Mouse (Mus musculus) CH12.LX (cell line): ENCODE results near the gene Gm9857. TPM values are rescaled to one million over a fixed set of nuclear protein-coding genes. Genes with fewer than 3 reads are reported as not detected.
A peak's percentile ranks its signal among the peaks of the same experiment; 100 is the strongest.

ENCODE experiments used
- DNase-seq: peaks from one replicate; pipeline ENCODE4 v3.0.0-alpha.2; 2013; ENCODE audit errors: extremely low read depth
- H3K27ac ChIP-seq: 2 replicates; pipeline ENCODE4 v1.5.1; 2012; ENCODE audit warnings: low read depth, mild to moderate bottlenecking, control low read depth, moderate library complexity; ENCODE audit not compliant: insufficient read depth
- H3K27me3 ChIP-seq: replicated peaks from 2 replicates; pipeline ENCODE3; 2012; ENCODE audit warnings: inconsistent platforms
- H3K36me3 ChIP-seq, 2 experiments: replicated peaks in 1 of 2; 2 replicates each; pipeline versions ENCODE3 to v1.6.1; 2012; ENCODE audit warnings: inconsistent platforms in 1 of 2, low read length in 1 of 2, mild to moderate bottlenecking in 1 of 2, mixed read lengths in 1 of 2, moderate library complexity in 1 of 2; ENCODE audit not compliant: control insufficient read depth in 1 of 2, insufficient read depth in 1 of 2
- H3K4me1 ChIP-seq, 2 experiments: 2 replicates each; pipeline ENCODE4 v1.6.1; 2012; ENCODE audit warnings: inconsistent platforms in 1 of 2, moderate library complexity in 1 of 2; ENCODE audit not compliant: insufficient read depth in 2 of 2, control insufficient read depth in 1 of 2
- H3K4me2 ChIP-seq: 2 replicates; pipeline ENCODE4 v1.6.1; 2012; ENCODE audit warnings: low read depth, mild to moderate bottlenecking, control low read depth; ENCODE audit not compliant: poor library complexity, insufficient read depth, severe bottlenecking
- H3K4me3 ChIP-seq, 3 experiments: fragments of 150-350 bp in 1 of 3; sonication (generic) in 1 of 3; replicated peaks in 1 of 3; 2 replicates each; pipeline versions ENCODE3 to v1.5.1; 2011 to 2012; ENCODE audit warnings: low read depth in 2 of 3, low read length in 2 of 3, mild to moderate bottlenecking in 2 of 3, moderate library complexity in 2 of 3, control low read depth in 1 of 3, improper control_type of control experiment in 1 of 3, inconsistent platforms in 1 of 3, mixed read lengths in 1 of 3; ENCODE audit not compliant: poor library complexity in 1 of 3
- H3K79me2 ChIP-seq: replicated peaks from 2 replicates; pipeline ENCODE4 v1.6.1; 2012; ENCODE audit warnings: mild to moderate bottlenecking, moderate library complexity; ENCODE audit not compliant: control insufficient read depth, poor library complexity, insufficient read depth, severe bottlenecking; ENCODE audit errors: extremely low read depth
- H3K9ac ChIP-seq: 2 replicates; pipeline ENCODE4 v1.6.1; 2012; ENCODE audit warnings: low read depth, mild to moderate bottlenecking, control low read depth, moderate library complexity; ENCODE audit not compliant: insufficient read depth
- H3K9me3 ChIP-seq: replicated peaks from 2 replicates; pipeline ENCODE3; 2012; ENCODE audit warnings: low read length, inconsistent platforms, mixed read lengths
- BHLHE40 ChIP-seq: IDR thresholded peaks from 2 replicates; pipeline ENCODE4 v1.6.1; 2011; ENCODE audit warnings: mild to moderate bottlenecking, low read depth, low read length, improper control_type of control experiment
- CTCF ChIP-seq, 2 experiments: IDR thresholded peaks in 1 of 2; conservative IDR thresholded peaks in 1 of 2; 2 replicates each; pipeline ENCODE4 v1.5.1; 2011 to 2012; ENCODE audit warnings: low read depth in 2 of 2, low read length in 2 of 2, improper control_type of control experiment in 1 of 2, inconsistent platforms in 1 of 2, mild to moderate bottlenecking in 1 of 2, moderate library complexity in 1 of 2
- GABPA ChIP-seq: IDR thresholded peaks from 2 replicates; pipeline ENCODE4 v1.6.1; 2012; ENCODE audit warnings: low read depth, low read length, improper control_type of control experiment, inconsistent platforms; ENCODE audit not compliant: insufficient replicate concordance
- HCFC1 ChIP-seq: IDR thresholded peaks from 2 replicates; pipeline ENCODE4 v1.6.1; 2012; ENCODE audit warnings: low read depth, mild to moderate bottlenecking, inconsistent platforms, low read length, improper control_type of control experiment
- IRF4 ChIP-seq: IDR thresholded peaks from 2 replicates; pipeline ENCODE4 v1.6.1; 2014; ENCODE audit warnings: low read depth, mild to moderate bottlenecking, inconsistent platforms, low read length, improper control_type of control experiment
- JUN ChIP-seq: IDR thresholded peaks from 2 replicates; pipeline ENCODE4 v1.6.1; 2011; ENCODE audit warnings: low read depth, mild to moderate bottlenecking, low read length, improper control_type of control experiment, moderate library complexity; ENCODE audit not compliant: insufficient read depth
- JUND ChIP-seq: conservative IDR thresholded peaks from 2 replicates; pipeline ENCODE4 v1.6.1; 2011; ENCODE audit warnings: low read depth, low read length, improper control_type of control experiment
- KAT2A ChIP-seq: IDR thresholded peaks from 2 replicates; pipeline ENCODE4 v1.6.1; 2012; ENCODE audit warnings: low read length, improper control_type of control experiment, inconsistent platforms; ENCODE audit not compliant: insufficient replicate concordance
- MAZ ChIP-seq: IDR thresholded peaks from 2 replicates; pipeline ENCODE4 v1.6.1; 2012; ENCODE audit warnings: low read depth, mild to moderate bottlenecking, inconsistent platforms, low read length, improper control_type of control experiment, moderate library complexity
- MYC ChIP-seq: IDR thresholded peaks from 2 replicates; pipeline ENCODE4 v1.6.1; 2011; ENCODE audit warnings: low read depth, mild to moderate bottlenecking, improper control_type of control experiment, low read length
- NELFE ChIP-seq: IDR thresholded peaks from 2 replicates; pipeline ENCODE4 v1.6.1; 2011; ENCODE audit warnings: low read depth, low read length, improper control_type of control experiment
- NRF1 ChIP-seq: IDR thresholded peaks from 2 replicates; pipeline ENCODE4 v1.6.1; 2014; ENCODE audit warnings: low read depth, mild to moderate bottlenecking, inconsistent platforms, low read length, improper control_type of control experiment, moderate library complexity
- PAX5 ChIP-seq: IDR thresholded peaks from 2 replicates; pipeline ENCODE4 v1.6.1; 2012; ENCODE audit warnings: low read length, inconsistent platforms, mixed read lengths
- POLR2A ChIP-seq: IDR thresholded peaks from 2 replicates; pipeline ENCODE4 v1.6.1; 2011; ENCODE audit warnings: low read depth, mild to moderate bottlenecking, improper control_type of control experiment, low read length
- RAD21 ChIP-seq: IDR thresholded peaks from 2 replicates; pipeline ENCODE4 v1.6.1; 2011; ENCODE audit warnings: low read depth, mild to moderate bottlenecking, low read length, improper control_type of control experiment, moderate library complexity
- RCOR1 ChIP-seq: conservative IDR thresholded peaks from 2 replicates; pipeline ENCODE4 v1.6.1; 2012; ENCODE audit warnings: low read depth, mild to moderate bottlenecking, inconsistent platforms, low read length, improper control_type of control experiment
- SMC3 ChIP-seq: IDR thresholded peaks from 2 replicates; pipeline ENCODE4 v1.6.1; 2011; ENCODE audit warnings: low read depth, low read length, improper control_type of control experiment
- TCF12 ChIP-seq: IDR thresholded peaks from 2 replicates; pipeline ENCODE4 v1.6.1; 2014; ENCODE audit warnings: low read depth, mild to moderate bottlenecking, inconsistent platforms, low read length, improper control_type of control experiment
- USF2 ChIP-seq: conservative IDR thresholded peaks from 2 replicates; pipeline ENCODE4 v1.6.1; 2011; ENCODE audit warnings: low read depth, low read length, improper control_type of control experiment
- ZKSCAN1 ChIP-seq: IDR thresholded peaks from 2 replicates; pipeline ENCODE4 v1.6.1; 2012; ENCODE audit warnings: low read depth, inconsistent platforms, low read length, improper control_type of control experiment, borderline replicate concordance
- dilution Hi-C: fragments of 300-500 bp; cut with MboI; formaldehyde crosslinking; loops from 2 replicates; pipeline ENCODE4 v1.14.3; 2020; ENCODE audit warnings: low sequenced_read_pairs; ENCODE audit not compliant: extremely low pct_unique_long_range_greater_than_20kb, extremely low pct_ligation_motif_present
- in situ Hi-C: fragments of 300-500 bp; cut with MboI; formaldehyde crosslinking; loops from 3 replicates; pipeline ENCODE4 v1.14.3; 2019; ENCODE audit warnings: low sequenced_read_pairs, low pct_ligation_motif_present, low pct_unique_long_range_greater_than_20kb, mixed read lengths
- polyA plus RNA-seq: library from polyadenylated mRNA; unstranded; fragments of >175 nt; gene quantifications from 2 replicates; pipeline ENCODE4 v1.2.1, GENCODE M21; 2012; ENCODE audit warnings: low read depth; ENCODE audit not compliant: insufficient read length
- total RNA-seq, 2 experiments: library from RNA; depleted of rRNA; stranded (reverse); fragments of 300-350 nt in 1 of 2; fragments of >200 nt in 1 of 2; gene quantifications; 2 replicates each; pipeline ENCODE4 v1.2.3; 2012 to 2014

Gene Gm9857
- total and polyA plus RNA-seq, 3 experiments: not detected

DNA sequence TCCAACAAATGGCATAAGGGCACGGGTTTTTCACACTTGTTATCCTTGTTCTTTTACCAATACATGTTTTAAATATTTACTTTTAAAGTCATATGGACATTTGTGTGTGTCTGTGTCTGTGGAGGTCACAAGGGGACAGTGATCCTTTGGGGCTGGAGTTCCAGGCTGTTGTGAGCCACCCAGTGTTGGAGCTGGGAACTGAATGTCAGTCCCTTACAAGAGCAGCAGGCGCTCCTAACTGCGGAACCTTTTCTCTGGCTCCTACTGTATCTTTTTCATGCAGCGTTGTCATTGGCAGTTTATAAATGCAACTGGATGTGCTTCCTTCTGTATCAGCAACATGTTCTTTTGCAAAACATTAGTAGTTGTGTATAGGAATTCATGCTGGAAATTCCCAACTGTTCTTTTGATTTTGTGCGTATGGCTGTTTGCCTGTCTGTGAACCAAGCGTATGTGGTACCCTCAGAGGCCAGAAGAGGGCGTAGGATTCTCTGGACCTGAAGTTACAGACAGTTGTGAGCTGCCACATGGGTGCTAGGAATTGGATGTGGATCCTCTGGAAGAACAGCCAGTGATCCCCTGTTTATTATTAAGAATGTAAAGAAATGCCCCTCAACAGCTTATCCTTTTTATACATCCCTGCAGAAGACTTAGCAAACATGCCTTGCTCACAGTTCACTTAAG lies 24.3 kb upstream of the Gm9857 start:
- in situ Hi-C loops: no loop called here
- Histone ChIP-seq H3K4me2 (no peak overlapping the region), H3K36me3 (no peaks in the 10 kb centered on the region), H3K9me3 (no peaks in the 10 kb centered on the region), H3K4me3 (no peak overlapping the region), H3K9ac (no peak overlapping the region), H3K27me3 (no peaks in the 10 kb centered on the region), H3K27ac (no peak overlapping the region), H3K4me1 (no peaks in the 10 kb centered on the region), H3K79me2 (no peaks in the 10 kb centered on the region)
- TF ChIP-seq IRF4 (no peak), CTCF (conservative IDR thresholded peaks at IDR 0.05 in 1 of 2, IDR thresholded peaks at IDR 0.05 in 1 of 2; ENCODE audit: low read depth in 2 of 2, low read length in 2 of 2) (peak in 1 of 2 experiments; percentile 38; a peak in 3 of 4 replicates)
- peak; percentile 5 for DNase-seq
- dilution Hi-C loops: no loop called here

DNA sequence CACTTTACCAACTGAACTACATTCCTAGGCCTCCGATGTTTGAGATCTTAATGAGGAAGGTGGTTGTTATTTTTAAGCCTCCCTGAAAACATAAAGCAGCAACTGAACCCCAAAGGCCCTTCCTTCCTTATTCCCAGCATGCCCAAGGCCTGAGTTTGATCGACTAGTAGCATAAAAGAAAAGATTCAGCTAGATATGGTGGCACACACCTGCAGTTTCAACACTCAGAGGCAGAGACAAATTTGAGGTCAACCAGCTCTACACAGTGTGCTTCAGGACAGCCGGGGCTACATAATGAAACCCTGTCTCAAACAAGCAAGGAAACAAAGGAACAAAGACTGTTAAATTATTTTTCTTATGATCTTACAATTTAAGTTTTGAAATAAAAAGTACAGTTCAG lies 23.5 kb upstream of the Gm9857 start:
- no peak overlapping the region for H3K27ac ChIP-seq

DNA sequence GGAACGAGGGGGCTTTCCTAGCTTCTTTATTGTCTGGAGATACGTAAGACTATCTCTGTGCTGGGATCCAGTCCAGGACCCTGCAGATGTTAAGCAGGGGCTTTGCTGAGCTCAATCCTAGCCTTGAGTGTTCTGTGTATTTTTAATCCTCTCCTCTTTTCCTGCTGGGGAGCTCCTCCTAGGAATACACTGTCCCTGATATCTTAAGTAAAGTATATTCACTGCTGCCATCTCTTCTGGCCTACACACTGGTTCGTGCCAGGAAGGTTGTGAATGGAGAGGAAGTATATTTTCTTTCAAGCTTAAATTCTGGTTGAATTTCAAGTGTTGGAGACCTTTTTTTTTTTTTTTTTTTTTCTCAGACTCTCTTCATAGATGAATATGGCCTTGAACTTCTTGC lies 23.0 kb upstream of the Gm9857 start:
- Histone ChIP-seq H3K9ac (no peak overlapping the region), H3K36me3 (no peaks in the 10 kb centered on the region), H3K4me1 (no peaks in the 10 kb centered on the region), H3K27me3 (no peaks in the 10 kb centered on the region), H3K4me3 (no peak overlapping the region), H3K4me2 (no peak overlapping the region), H3K79me2 (no peaks in the 10 kb centered on the region), H3K9me3 (no peaks in the 10 kb centered on the region), H3K27ac (no peak overlapping the region)
- DNase-seq: no peak
- in situ Hi-C loops (no loop called here), dilution Hi-C loops (no loop called here)
- no peak for TF ChIP-seq RCOR1
- TF ChIP-seq RAD21: no peak
- TF ChIP-seq KAT2A: no peak
- TF ChIP-seq NELFE: no peak
- TF ChIP-seq NRF1: no peak
- TF ChIP-seq JUND: no peak
- TF ChIP-seq ZKSCAN1: no peak
- TF ChIP-seq MYC: no peak
- no peak for TF ChIP-seq USF2
- no peak for TF ChIP-seq BHLHE40
- no peak for TF ChIP-seq PAX5
- no peak for TF ChIP-seq TCF12
- no peak for TF ChIP-seq POLR2A
- TF ChIP-seq, all 38 proteins: peak for 0

More for the DNA sequence above, 23.5 kb upstream of the Gm9857 start:
- in situ Hi-C loops: no loop called here
- TF ChIP-seq NELFE (no peak), GABPA (no peak), IRF4 (no peak), HCFC1 (no peak), SMC3 (no peak), MAZ (no peak), JUN (no peak)
- TF ChIP-seq, all 38 proteins: peak for 0
- Histone ChIP-seq H3K4me2 (no peak overlapping the region), H3K9ac (no peak overlapping the region), H3K79me2 (no peaks in the 10 kb centered on the region), H3K27me3 (no peaks in the 10 kb centered on the region), H3K4me3 (no peak overlapping the region), H3K9me3 (no peaks in the 10 kb centered on the region), H3K4me1 (no peaks in the 10 kb centered on the region), H3K36me3 (no peaks in the 10 kb centered on the region)
- dilution Hi-C loops: no loop called here
- DNase-seq: no peak
